30 mouse cellular contexts compared by ENCODE assay signal in genomic region chr2:136894494-136894893, GRCm38 (mm10). TPM values are rescaled to one million over a fixed set of nuclear protein-coding genes. Genes with fewer than 3 reads are reported as not detected.
"Had no signal": no experiment of that assay in that cellular context is flagged by ENCODE, and none has a peak within 500 bp of the region (broad histone marks: within the 10 kb centered on the region; RNA-seq: fewer than 3 reads in every experiment).

No protein-coding gene starts in this region.

- H3K9me3 ChIP-seq: embryonic facial prominence, embryonic 10.5 days; embryonic facial prominence, embryonic 12.5 days; embryonic facial prominence, embryonic 13.5 days; embryonic facial prominence, embryonic 15.5 days; forebrain, embryonic 10.5 days; forebrain, embryonic 12.5 days; forebrain, embryonic 13.5 days; forebrain, embryonic 15.5 days had no signal

- H3K4me3 ChIP-seq: embryonic facial prominence, embryonic 10.5 days; embryonic facial prominence, embryonic 12.5 days; embryonic facial prominence, embryonic 13.5 days; embryonic facial prominence, embryonic 15.5 days; erythroblast, embryonic 14.5 days; forebrain, embryonic 10.5 days; forebrain, embryonic 12.5 days; forebrain, embryonic 13.5 days; forebrain, embryonic 15.5 days; gastrocnemius, adult 2 months; heart, adult 2 months had no signal

- H3K27me3 ChIP-seq: embryonic facial prominence, embryonic 12.5 days; embryonic facial prominence, embryonic 13.5 days; embryonic facial prominence, embryonic 15.5 days; forebrain, embryonic 12.5 days; forebrain, embryonic 13.5 days; forebrain, embryonic 15.5 days had no signal

- H3K4me2 ChIP-seq: embryonic facial prominence, embryonic 12.5 days; embryonic facial prominence, embryonic 13.5 days; embryonic facial prominence, embryonic 15.5 days; forebrain, embryonic 12.5 days; forebrain, embryonic 13.5 days; forebrain, embryonic 15.5 days had no signal

- H3K36me3 ChIP-seq: embryonic facial prominence, embryonic 10.5 days; embryonic facial prominence, embryonic 12.5 days; embryonic facial prominence, embryonic 13.5 days; embryonic facial prominence, embryonic 15.5 days; forebrain, embryonic 12.5 days; forebrain, embryonic 15.5 days had no signal

- H3K9ac ChIP-seq: embryonic facial prominence, embryonic 12.5 days; embryonic facial prominence, embryonic 13.5 days; embryonic facial prominence, embryonic 15.5 days; forebrain, embryonic 12.5 days; forebrain, embryonic 13.5 days; forebrain, embryonic 15.5 days; forebrain, postnatal 0 days had no signal

- ATAC-seq: forebrain, embryonic 13.5 days; forebrain, embryonic 14.5 days; forebrain, embryonic 15.5 days; forebrain, embryonic 16.5 days; forebrain, postnatal 0 days had no signal

- DNase-seq: cerebellum, adult 8-10 months; cerebellum, postnatal 10 days; cerebellum, postnatal 14 days; cerebellum, postnatal 25 days; cerebellum, postnatal 36 days; embryo, embryonic 11 days; forebrain, postnatal 0 days; gastrocnemius, adult 2 months; gastrocnemius, postnatal 10 days; gastrocnemius, postnatal 14 days; gastrocnemius, postnatal 25 days; gastrocnemius, postnatal 36 days; heart, adult 11 months; heart, adult 18-20 months; heart, adult 2 months had no signal

- H3K27ac ChIP-seq: embryonic facial prominence, embryonic 10.5 days; embryonic facial prominence, embryonic 12.5 days; embryonic facial prominence, embryonic 13.5 days; embryonic facial prominence, embryonic 15.5 days; forebrain, embryonic 10.5 days; forebrain, embryonic 12.5 days; forebrain, embryonic 13.5 days; forebrain, embryonic 15.5 days; gastrocnemius, adult 2 months; heart, adult 2 months had no signal

RNA-seq across cellular contexts. Expression of gene AL731706.2, which starts 9.0 kb away (rescaled TPM):
- total RNA-seq: common myeloid progenitor, adult 5-6 weeks; forebrain, postnatal 0 days had no signal
- polyA plus RNA-seq: cortical plate, adult 2 months; erythroblast, embryonic 14.5 days; frontal cortex, adult 2 months; gonadal fat pad, adult 2 months; heart, adult 2 months had no signal
